Mouse (Mus musculus): ENCODE data around the gene Atxn10.

- TF ChIP-seq CTCF (IDR thresholded peaks at IDR 0.05; ENCODE audit: low read depth) (no peak), EP300 (IDR thresholded peaks at IDR 0.05; ENCODE audit: low read depth) (no peak)
Measured at GRCm38 (mm10) chr15:85354060-85354459, 18.0 kb downstream of the Atxn10 start.

Measured in heart, postnatal 0 days (tissue).